Mouse (Mus musculus): Measurements from ENCODE around the gene Tspo. TPM values are rescaled to one million over a fixed set of nuclear protein-coding genes. Genes with fewer than 3 reads are reported as not detected.

Gene Tspo
- 13.5 and 22.0 TPM in 2 replicates for polyA plus RNA-seq (2016; fragmentation: Nextera tagmentation; extraction: Ambion mirVana)

DNA sequence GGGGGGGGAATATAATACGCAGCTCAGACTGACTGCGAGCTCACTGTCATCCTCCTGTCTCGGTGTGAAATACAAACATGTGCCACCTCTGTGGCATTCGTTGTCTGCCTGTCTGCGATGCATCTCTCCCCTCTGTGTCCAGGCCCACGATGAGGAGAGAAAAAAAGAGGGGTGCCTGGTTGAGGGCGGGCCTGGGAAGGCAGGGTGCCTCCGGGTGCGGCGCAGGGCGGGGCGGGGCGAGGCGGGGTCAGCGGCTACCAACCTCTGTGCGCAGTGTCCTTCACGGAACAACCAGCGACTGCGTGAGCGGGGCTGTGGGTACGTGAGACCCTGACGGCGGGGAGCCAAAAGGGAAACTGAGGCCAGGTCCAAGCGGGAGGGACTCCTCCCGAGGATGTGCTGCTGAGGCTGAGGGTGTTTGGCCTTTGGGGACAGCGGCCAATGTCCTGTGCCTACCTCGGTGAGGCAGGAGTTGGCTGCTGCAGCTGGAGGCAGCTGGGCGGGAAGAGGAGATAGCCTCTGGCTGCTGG is at the start of gene Tspo, which contains the start of gene Mcat:
Tspo (plus strand) TSS at position 266 of the 530 bp plus-strand sequence.
Mcat (minus strand) TSS at position 461 of the 530 bp plus-strand sequence.
- Histone ChIP-seq H3K9ac (replicated peaks) (peak within 1 kb of the TSS; percentile 51), H3K4me1 (peaks cover 20% of the 10 kb centered on the region), H3K4me2 (replicated peaks) (peak within 1 kb of the TSS; percentile 85), H3K9me3 (no peaks in the 10 kb centered on the region), H3K36me3 (no peaks in the 10 kb centered on the region), H3K4me3 (peak within 1 kb of the TSS; percentile 42), H3K27me3 (peaks cover 31% of the 10 kb centered on the region), H3K27ac (replicated peaks) (no peak within 1 kb of the TSS)
- under 1% methylated on average over 26 of the region's 28 CpGs for WGBS
- ATAC-seq (ENCODE audit: low FRiP score, low read depth): peak; percentile 38; the same call in 1 of the 2 replicates

DNA sequence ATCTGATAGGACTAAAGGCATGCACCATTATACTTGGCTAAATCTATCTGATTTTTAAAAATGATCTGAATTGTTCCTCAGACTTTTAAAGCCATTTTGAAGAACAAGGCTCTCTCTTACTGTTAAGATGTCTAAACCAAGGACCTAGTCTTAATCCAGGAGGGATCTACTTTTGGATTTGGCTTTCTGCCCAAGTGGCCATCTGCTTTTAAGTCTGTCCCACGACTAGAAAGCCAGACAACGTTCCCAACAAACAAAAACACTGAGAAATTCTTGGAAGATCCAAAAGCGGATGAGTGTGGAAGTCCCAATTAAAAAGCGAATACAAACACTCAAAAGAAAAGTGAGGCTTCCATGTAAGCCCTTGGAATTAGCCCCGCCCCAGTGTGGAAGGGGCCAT is 48.4 kb upstream of the Tspo start:
- no peak for ATAC-seq (ENCODE audit: low FRiP score, low read depth)
- Histone ChIP-seq H3K4me1 (peaks cover 2% of the 10 kb centered on the region; the same call in 1 of the 2 replicates), H3K9ac (replicated peaks) (no peak overlapping the region), H3K4me2 (replicated peaks) (no peak overlapping the region), H3K27ac (replicated peaks) (no peak overlapping the region), H3K27me3 (peaks cover 5% of the 10 kb centered on the region; the same call in 1 of the 2 replicates), H3K9me3 (no peaks in the 10 kb centered on the region), H3K4me3 (no peak overlapping the region), H3K36me3 (no peaks in the 10 kb centered on the region)
- WGBS: 68% methylated on average over 5 of the region's 5 CpGs

DNA sequence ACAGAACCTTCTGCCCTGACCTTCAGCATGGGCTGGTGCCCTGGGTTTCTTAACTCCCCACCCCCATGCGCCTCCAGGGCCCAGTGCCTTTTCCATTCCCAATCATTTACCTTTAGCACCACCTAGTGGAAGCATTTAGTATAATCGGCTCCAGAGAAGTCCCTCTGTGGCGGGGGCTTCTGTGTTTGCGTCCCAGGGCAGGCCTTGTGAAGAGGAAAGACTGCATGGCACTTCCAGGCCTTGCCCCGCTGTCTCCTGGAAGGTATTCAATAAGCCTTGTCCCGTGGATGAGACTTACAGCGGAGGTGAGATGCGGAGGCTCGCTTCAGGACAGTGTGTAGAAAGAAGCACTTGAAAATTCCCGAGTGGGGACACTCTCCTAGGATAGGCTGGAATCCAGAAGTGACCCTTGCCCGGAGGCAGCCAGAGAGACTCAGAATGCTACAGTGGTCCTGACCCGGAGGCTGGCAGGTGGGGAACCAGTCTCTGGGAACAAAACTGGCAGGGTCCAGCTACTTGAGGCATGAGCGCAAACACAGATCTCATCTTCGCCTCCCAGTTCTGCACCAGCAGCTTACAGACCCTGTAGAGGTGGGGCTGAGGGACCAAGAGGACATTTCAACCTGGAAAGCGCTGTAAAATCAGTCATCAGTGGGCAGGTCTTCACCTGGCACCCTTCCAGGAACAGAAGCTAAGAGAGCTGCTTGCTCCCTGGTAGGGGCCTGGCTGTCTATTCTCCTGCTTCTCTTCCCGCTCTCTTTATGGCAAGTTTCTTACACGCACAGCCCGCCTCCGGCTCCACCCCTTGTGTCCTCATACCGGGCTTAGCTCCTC is 45.0 kb upstream of the Tspo start:
- Histone ChIP-seq H3K4me3 (no peak overlapping the region), H3K27me3 (peaks cover under 1% of the 10 kb centered on the region; the same call in 1 of the 2 replicates), H3K27ac (replicated peaks) (no peak overlapping the region), H3K36me3 (no peaks in the 10 kb centered on the region), H3K9ac (replicated peaks) (no peak overlapping the region), H3K4me1 (peaks cover 4% of the 10 kb centered on the region), H3K9me3 (no peaks in the 10 kb centered on the region), H3K4me2 (replicated peaks) (peak overlapping the region; percentile 27; the same call in 1 of the 2 replicates)
- ATAC-seq (ENCODE audit: low FRiP score, low read depth): peak; percentile 47; the same call in 1 of the 2 replicates
- WGBS: 37% methylated on average over 20 of the region's 20 CpGs

DNA sequence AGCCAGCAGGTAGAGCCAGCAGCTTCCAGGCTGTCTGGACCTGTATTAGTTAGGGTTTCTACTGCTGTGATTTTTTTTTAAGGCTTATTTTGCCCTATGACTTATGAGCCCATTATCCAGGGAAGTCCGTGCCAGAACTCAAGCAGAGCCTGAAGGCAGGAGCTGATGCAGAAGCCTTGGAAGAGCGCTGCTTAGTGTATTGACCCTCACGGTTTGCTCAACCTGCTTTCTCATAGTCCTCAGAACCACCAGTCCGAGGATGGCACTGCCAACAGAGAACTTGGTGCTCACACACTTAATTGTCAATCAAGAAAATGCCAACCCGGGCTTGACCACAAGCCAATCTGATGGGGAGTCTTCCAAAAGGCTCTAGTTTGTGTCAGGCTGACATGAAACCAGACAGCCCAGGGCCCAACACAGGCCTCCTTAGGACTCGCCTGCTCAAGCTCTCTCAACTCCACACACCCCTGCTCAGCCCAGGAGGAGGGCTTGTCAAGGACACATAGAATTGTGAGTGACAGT is 42.5 kb upstream of the Tspo start:
- Histone ChIP-seq H3K4me2 (replicated peaks) (no peak overlapping the region), H3K27ac (replicated peaks) (no peak overlapping the region), H3K4me3 (no peak overlapping the region), H3K4me1 (peaks cover 9% of the 10 kb centered on the region), H3K27me3 (peaks cover 21% of the 10 kb centered on the region), H3K9me3 (no peaks in the 10 kb centered on the region), H3K36me3 (no peaks in the 10 kb centered on the region), H3K9ac (replicated peaks) (no peak overlapping the region)
- ATAC-seq (ENCODE audit: low FRiP score, low read depth): no peak
- WGBS: 84% methylated on average over 6 of the region's 6 CpGs

DNA sequence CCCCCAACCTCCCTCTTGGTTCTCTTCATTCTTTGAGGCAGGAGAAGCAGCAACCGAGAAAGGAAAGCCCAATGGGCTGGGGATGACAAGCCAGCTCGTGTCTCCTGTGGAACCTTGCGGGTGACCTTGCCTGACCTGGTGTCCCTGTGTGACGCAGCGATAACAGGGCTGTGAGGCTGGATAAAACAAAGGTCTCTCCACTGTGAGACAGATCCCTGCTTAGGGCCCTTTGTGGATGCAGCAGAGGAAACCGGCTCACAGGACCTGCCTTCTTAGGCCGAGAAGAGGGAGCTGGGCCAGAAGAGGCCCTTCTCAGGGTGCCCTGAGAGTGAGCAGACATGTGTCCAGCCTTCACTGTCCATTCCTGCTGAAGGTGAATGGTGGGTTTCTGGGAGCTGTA is 40.2 kb upstream of the Tspo start:
- ATAC-seq (ENCODE audit: low FRiP score, low read depth): no peak
- peaks cover 44% of the 10 kb centered on the region for H3K27me3 ChIP-seq
- no peaks in the 10 kb centered on the region for H3K9me3 ChIP-seq
- no peak overlapping the region for H3K4me2 ChIP-seq (replicated peaks)
- H3K4me3 ChIP-seq: no peak overlapping the region
- H3K36me3 ChIP-seq: no peaks in the 10 kb centered on the region
- WGBS: 31% methylated on average over 7 of the region's 7 CpGs
- H3K9ac ChIP-seq (replicated peaks): 0 out of 2 replicates have a peak overlapping the region, but pooled peaks have one; percentile 29
- peaks cover 23% of the 10 kb centered on the region for H3K4me1 ChIP-seq
- H3K27ac ChIP-seq (replicated peaks): peak overlapping the region; percentile 52; the same call in 1 of the 2 replicates

DNA sequence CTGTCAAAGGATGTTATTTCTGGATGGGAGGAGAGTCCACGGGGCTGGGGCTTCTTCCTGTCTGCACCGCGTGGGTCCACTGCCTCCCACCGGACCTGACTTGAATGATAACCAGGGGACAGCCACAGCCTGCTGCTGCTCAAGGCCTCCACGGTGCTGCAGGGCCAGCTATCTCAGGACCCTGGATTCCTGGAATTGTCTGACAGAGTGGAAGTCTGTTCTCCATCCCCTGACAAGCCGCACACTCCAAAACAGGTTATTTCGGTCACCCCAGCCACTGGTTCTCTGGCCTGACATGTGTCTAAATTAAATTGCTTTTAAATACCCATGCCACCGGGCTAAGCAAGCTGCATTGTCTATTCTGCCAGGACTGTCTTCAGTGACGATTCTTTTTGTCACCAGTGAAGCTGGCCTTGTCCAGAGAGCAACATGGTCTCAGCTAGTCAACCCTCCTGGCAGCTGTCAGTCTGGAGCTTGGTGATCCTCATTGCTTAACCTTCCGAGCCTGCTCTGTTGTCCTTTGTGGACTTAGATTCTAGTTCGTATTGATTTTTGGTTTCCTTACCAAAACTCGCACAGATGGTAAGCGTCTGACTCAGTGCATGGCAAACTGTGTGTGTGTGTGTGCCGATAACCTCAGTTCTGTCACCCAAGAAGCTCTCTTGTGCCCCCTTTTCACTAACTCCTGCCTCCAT is 39.6 kb upstream of the Tspo start:
- 58% methylated on average over 14 of the region's 14 CpGs for WGBS
- Histone ChIP-seq H3K4me2 (replicated peaks) (no peak overlapping the region), H3K27ac (replicated peaks) (0 out of 2 replicates have a peak overlapping the region, but pooled peaks have one; percentile 52), H3K9me3 (no peaks in the 10 kb centered on the region), H3K9ac (replicated peaks) (no peak overlapping the region), H3K4me1 (peaks cover 23% of the 10 kb centered on the region), H3K36me3 (no peaks in the 10 kb centered on the region), H3K27me3 (peaks cover 50% of the 10 kb centered on the region), H3K4me3 (no peak overlapping the region)
- ATAC-seq (ENCODE audit: low FRiP score, low read depth): no peak

DNA sequence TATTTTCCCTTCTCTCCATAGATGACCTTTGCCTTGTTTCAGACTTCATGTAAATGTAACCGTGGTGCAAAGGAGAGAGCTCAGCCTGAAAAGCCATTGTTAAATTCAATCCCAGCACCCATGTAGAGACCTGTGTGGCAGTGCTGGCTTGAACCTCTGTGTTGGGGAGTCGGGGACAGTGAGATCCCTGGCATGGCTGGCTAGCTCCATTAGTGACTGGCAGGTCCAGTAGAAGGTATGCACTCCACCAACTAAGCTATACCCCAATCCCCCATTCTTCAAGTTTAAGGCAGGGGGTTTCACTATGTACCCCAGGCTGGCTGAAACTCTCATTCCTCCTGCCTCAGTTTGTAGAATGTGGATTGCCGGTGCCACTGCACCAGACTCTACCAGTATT is 39.1 kb upstream of the Tspo start:
- 87% methylated on average over 3 of the region's 3 CpGs for WGBS
- peaks cover 23% of the 10 kb centered on the region for H3K4me1 ChIP-seq
- ATAC-seq (ENCODE audit: low FRiP score, low read depth): no peak

DNA sequence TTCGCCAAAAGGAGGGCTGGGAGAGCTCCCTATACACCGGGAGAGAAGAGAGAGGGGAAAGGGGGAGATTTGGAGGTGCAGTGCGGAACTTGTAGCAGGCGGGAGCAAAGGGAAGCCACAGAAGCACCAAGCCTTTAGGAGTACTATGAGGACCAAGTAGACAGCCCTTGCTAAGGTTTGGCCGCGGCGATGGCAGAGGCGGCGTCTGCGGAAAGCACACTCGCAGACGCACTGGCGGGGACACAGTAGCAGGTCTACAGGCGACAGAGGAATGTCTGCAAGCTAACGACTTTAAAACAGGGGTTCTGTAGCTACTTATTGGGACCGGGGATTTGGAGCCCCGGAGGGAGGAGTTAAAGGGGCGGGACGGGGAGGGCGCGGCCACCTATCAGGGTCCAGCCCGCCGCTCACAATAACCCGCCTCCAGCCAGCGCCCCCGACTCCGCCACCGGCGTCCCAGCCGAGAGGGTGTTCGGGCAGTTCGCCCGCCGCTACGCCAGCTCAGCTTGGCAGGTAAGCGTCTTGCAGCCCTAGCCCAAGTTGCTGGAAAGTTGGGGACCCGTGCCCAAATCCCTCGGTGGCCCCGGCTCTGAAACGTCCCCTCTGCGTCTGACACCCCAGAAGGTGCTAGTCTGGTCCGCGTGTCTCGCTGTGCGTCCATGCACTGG is 36.8 kb upstream of the Tspo start, which contains the start of gene Bik:
Bik (plus strand) TSS at position 439 of the 668 bp plus-strand sequence.
- H3K9me3 ChIP-seq: no peaks in the 10 kb centered on the region
- H3K4me1 ChIP-seq: peaks cover 23% of the 10 kb centered on the region
- H3K27ac ChIP-seq (replicated peaks): no peak within 1 kb of the TSS
- peak; percentile 69 for ATAC-seq (ENCODE audit: low FRiP score, low read depth)
- peak within 1 kb of the TSS; percentile 55 for H3K9ac ChIP-seq (replicated peaks)
- H3K27me3 ChIP-seq: peaks cover 68% of the 10 kb centered on the region
- H3K4me3 ChIP-seq: peak within 1 kb of the TSS; percentile 56
- peak within 1 kb of the TSS; percentile 95 for H3K4me2 ChIP-seq (replicated peaks)
- H3K36me3 ChIP-seq: no peaks in the 10 kb centered on the region
- under 1% methylated on average over 44 of the region's 45 CpGs for WGBS

More for the DNA sequence above, 39.1 kb upstream of the Tspo start:
- Histone ChIP-seq H3K27ac (replicated peaks) (no peak overlapping the region), H3K9me3 (no peaks in the 10 kb centered on the region), H3K4me3 (no peak overlapping the region), H3K27me3 (peaks cover 55% of the 10 kb centered on the region), H3K36me3 (no peaks in the 10 kb centered on the region), H3K4me2 (replicated peaks) (no peak overlapping the region), H3K9ac (replicated peaks) (no peak overlapping the region)

DNA sequence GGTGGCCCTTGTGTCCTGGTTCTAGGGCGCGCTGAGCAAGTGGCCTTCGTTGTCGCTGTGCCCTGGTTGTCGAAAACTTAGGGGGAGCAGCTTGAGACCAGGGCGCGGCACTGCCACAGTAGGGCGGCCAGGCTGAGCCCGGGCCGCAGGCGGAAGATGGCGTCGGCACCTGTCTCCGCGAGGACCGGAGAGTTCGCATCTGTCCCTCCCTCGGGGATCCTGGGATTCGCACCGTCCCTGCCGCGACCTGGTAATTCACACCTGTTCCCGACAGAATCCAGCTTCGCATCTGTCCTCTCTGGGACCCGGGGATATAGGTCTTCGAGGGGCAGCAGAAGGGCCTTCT is 36.3 kb upstream of the Tspo start:
- H3K4me2 ChIP-seq (replicated peaks): peak overlapping the region; percentile 95
- H3K9me3 ChIP-seq: no peaks in the 10 kb centered on the region
- peak overlapping the region; percentile 56 for H3K4me3 ChIP-seq
- peaks cover 68% of the 10 kb centered on the region for H3K27me3 ChIP-seq
- no peak overlapping the region for H3K27ac ChIP-seq (replicated peaks)
- peaks cover 23% of the 10 kb centered on the region for H3K4me1 ChIP-seq
- no peak for ATAC-seq (ENCODE audit: low FRiP score, low read depth)
- H3K36me3 ChIP-seq: no peaks in the 10 kb centered on the region
- WGBS: under 1% methylated on average over 26 of the region's 26 CpGs
- peak overlapping the region; percentile 55 for H3K9ac ChIP-seq (replicated peaks)

DNA sequence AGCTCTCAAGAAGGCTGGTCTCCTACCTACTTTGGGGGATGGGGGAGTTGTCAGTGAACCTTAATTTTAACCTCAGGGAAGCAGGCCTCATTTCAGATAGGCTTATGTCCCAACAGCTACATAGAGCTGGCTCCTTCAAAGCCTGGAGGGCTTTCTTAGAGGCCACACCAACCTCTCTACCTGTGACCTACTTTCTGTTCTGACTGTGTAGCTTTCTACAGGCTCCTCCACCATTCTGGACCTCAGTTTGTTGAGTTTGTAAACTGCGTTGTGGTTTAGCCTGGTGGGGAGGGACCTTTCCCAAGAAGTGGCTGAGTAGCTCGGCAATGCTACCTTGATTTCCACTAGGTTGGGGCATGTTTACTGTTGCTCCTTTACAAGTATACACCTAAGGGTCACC is 35.6 kb upstream of the Tspo start:
- Histone ChIP-seq H3K9ac (replicated peaks) (no peak overlapping the region), H3K4me3 (no peak overlapping the region), H3K4me1 (peaks cover 23% of the 10 kb centered on the region), H3K9me3 (no peaks in the 10 kb centered on the region), H3K27me3 (peaks cover 68% of the 10 kb centered on the region), H3K4me2 (replicated peaks) (peak overlapping the region; percentile 95; the same call in 1 of the 2 replicates), H3K27ac (replicated peaks) (no peak overlapping the region), H3K36me3 (no peaks in the 10 kb centered on the region)
- ATAC-seq (ENCODE audit: low FRiP score, low read depth): no peak
- 77% methylated on average over 2 of the region's 2 CpGs for WGBS

DNA sequence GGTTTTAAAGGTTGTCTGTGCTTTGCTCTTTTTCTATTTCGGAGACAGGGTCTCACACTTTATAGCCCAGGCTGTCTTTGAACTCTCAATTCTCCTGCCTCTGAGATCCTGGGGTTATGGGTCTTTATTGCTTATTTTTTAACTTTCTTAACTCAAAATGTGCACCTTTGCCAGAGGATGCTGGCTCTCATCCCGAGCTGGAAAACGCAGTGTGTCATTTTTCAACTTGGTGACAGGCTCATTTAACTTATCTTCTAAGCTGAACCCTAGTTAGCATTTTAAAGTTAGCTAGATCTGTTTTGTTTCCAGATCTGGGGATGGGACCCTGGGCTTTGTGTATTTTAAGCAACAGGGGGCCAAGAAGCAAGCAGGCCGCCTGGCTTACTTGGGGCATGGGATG is 34.5 kb upstream of the Tspo start:
- H3K27ac ChIP-seq (replicated peaks): no peak overlapping the region
- peaks cover 67% of the 10 kb centered on the region for H3K27me3 ChIP-seq
- H3K9ac ChIP-seq (replicated peaks): no peak overlapping the region
- H3K36me3 ChIP-seq: no peaks in the 10 kb centered on the region
- H3K4me3 ChIP-seq: no peak overlapping the region
- H3K4me2 ChIP-seq (replicated peaks): no peak overlapping the region
- H3K9me3 ChIP-seq: no peaks in the 10 kb centered on the region
- 75% methylated on average over 4 of the region's 4 CpGs for WGBS
- ATAC-seq (ENCODE audit: low FRiP score, low read depth): no peak
- peaks cover 16% of the 10 kb centered on the region for H3K4me1 ChIP-seq

Measured in midbrain, embryonic 12.5 days (tissue).